Mouse (Mus musculus) neural tube, embryonic 14.5 days (tissue): ENCODE results near the gene Xirp1. TPM values are rescaled to one million over a fixed set of nuclear protein-coding genes. Genes with fewer than 3 reads are reported as not detected.

Experiments used
- ATAC-seq: fragments of 200-750 bp; cut with Nextera tagmentation; 2 replicates; pipeline ENCODE4 v1.8.0; 2017; ENCODE audit warnings: low read depth, mild to moderate bottlenecking, moderate TSS enrichment, moderate library complexity
- H3K27ac ChIP-seq: fragments of 300-500 bp; sonication (generic); 2 replicates; pipeline ENCODE4 v1.5.1; 2014; ENCODE audit warnings: low read depth, mild to moderate bottlenecking, control low read depth, low read length, moderate library complexity, mixed read lengths
- H3K27me3 ChIP-seq: fragments of 300-500 bp; sonication (generic); 2 replicates; pipeline ENCODE4 v1.6.1; 2014; ENCODE audit warnings: low read length; ENCODE audit not compliant: control insufficient read depth, insufficient read depth
- H3K36me3 ChIP-seq: fragments of 300-500 bp; sonication (generic); 2 replicates; pipeline ENCODE4 v1.6.1; 2014; ENCODE audit warnings: low read length, mixed read lengths; ENCODE audit not compliant: control insufficient read depth, insufficient read depth
- H3K4me1 ChIP-seq: fragments of 300-500 bp; sonication (generic); 2 replicates; pipeline ENCODE4 v1.6.1; 2014; ENCODE audit warnings: low read length; ENCODE audit not compliant: control insufficient read depth, insufficient read depth
- H3K4me2 ChIP-seq: fragments of 300-500 bp; sonication (generic); 2 replicates; pipeline ENCODE4 v1.6.1; 2014; ENCODE audit warnings: mild to moderate bottlenecking, low read depth, low read length, control low read depth
- H3K4me3 ChIP-seq: fragments of 300-500 bp; sonication (generic); 2 replicates; pipeline ENCODE4 v1.5.1; 2014; ENCODE audit warnings: low read depth, low read length, control low read depth, mixed read lengths
- H3K9ac ChIP-seq: fragments of 300-500 bp; sonication (generic); replicated peaks from 2 replicates; pipeline ENCODE4 v1.6.1; 2014; ENCODE audit warnings: low read depth, mild to moderate bottlenecking, control low read depth, low read length, mixed read lengths
- H3K9me3 ChIP-seq: fragments of 300-500 bp; sonication (generic); 2 replicates; pipeline ENCODE4 v1.6.1; 2016; ENCODE audit warnings: low read length; ENCODE audit not compliant: control insufficient read depth
- WGBS: fragments of 180-500 bp; shearing (Covaris S2); extraction: QIAGEN DNeasy Blood & Tissue Kit; methylation state at CpG from one replicate; pipeline ENCODE4 v1.1.7; 2014; 5-methylcytosine and 5-hydroxymethylcytosine counted together
- polyA plus RNA-seq: library from polyadenylated mRNA; unstranded; fragments of >200 nt; fragmentation: Nextera tagmentation; extraction: Ambion mirVana; gene quantifications from 2 replicates; pipeline ENCODE4 v1.2.1, GENCODE M21; 2014

Xirp1 gene
- 0.03 TPM in 1 of 2 replicates, not detected in the other for polyA plus RNA-seq

- H3K9ac ChIP-seq = no peak within 1 kb of the TSS
- 88% methylated on average over 18 of the region's 18 CpGs for WGBS
- ATAC-seq = no peak
- no peak within 1 kb of the TSS for H3K27ac ChIP-seq
- H3K4me3 ChIP-seq = no peak within 1 kb of the TSS
- no peaks in the 10 kb centered on the region for H3K9me3 ChIP-seq
- H3K4me2 ChIP-seq = no peak within 1 kb of the TSS
- no peaks in the 10 kb centered on the region for H3K4me1 ChIP-seq
- H3K36me3 ChIP-seq = no peaks in the 10 kb centered on the region
- no peaks in the 10 kb centered on the region for H3K27me3 ChIP-seq
These were observed at the start of gene Xirp1 for GRCm38 (mm10) chr9:120023086-120023811. TSS of gene Xirp1 (minus strand) at chr9:120023598.

- no peak overlapping the region for H3K27ac ChIP-seq
- no peak overlapping the region for H3K4me3 ChIP-seq
- H3K9ac ChIP-seq = no peak overlapping the region
- H3K27me3 ChIP-seq = no peaks in the 10 kb centered on the region
- H3K4me1 ChIP-seq = no peaks in the 10 kb centered on the region
- no peaks in the 10 kb centered on the region for H3K9me3 ChIP-seq
- H3K36me3 ChIP-seq = no peaks in the 10 kb centered on the region
- no peak for ATAC-seq
- no peak overlapping the region for H3K4me2 ChIP-seq
- 17% methylated on average over 3 of the region's 3 CpGs for WGBS
These were observed 49.8 kb upstream of the Xirp1 start for GRCm38 (mm10) chr9:120073169-120073568.

DNA sequence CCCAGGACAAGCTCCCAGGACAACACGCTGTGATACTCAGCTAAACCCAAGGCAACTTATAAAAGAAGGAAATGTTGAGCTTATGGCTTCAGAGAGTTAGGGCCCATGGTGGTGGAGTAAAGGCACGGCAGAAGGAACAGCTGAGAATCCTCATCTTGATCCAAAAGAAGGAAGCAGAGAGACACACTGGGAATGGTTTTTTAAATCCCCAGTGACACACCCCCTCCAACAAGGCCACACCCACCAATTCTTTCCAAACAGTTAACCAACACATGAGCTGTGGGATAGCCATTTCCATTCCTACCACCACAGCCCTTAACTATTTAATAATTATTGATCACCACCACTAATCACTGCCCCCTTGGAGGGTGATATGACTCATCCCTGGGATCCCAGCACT is 47.9 kb upstream of the Xirp1 start:
- no peaks in the 10 kb centered on the region for H3K36me3 ChIP-seq
- H3K27me3 ChIP-seq = no peaks in the 10 kb centered on the region
- 87% methylated on average over 2 of the region's 2 CpGs for WGBS
- ATAC-seq = no peak
- H3K4me3 ChIP-seq = no peak overlapping the region
- no peak overlapping the region for H3K27ac ChIP-seq
- no peak overlapping the region for H3K4me2 ChIP-seq
- no peak overlapping the region for H3K9ac ChIP-seq
- H3K4me1 ChIP-seq = no peaks in the 10 kb centered on the region
- no peaks in the 10 kb centered on the region for H3K9me3 ChIP-seq

DNA sequence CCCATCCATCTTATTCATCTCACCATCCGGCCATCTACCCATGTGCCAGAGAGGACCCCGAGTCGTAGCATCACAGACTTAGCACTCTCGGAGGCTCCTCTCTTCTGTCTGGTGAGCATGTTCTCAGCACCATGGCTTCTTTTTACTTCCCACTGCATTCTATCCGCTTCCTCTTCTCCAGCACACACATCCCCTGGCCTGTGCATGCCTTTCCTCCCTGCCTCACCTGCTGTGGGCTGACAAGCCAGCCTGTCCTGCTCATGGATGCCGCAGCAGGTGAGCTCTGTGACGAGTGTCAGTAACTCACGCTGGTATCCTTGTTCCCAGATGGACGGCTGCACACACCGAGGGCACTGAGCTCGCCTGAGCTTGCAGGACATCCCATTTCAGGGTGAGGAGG is 46.4 kb upstream of the Xirp1 start, which contains the start of gene Cx3cr1:
Gene Cx3cr1, minus strand, starts transcription at position 101 of the 400 bp plus-strand sequence.
- Histone ChIP-seq H3K27ac (no peak within 1 kb of the TSS), H3K9ac (no peak within 1 kb of the TSS), H3K4me3 (no peak within 1 kb of the TSS), H3K4me1 (no peaks in the 10 kb centered on the region), H3K9me3 (no peaks in the 10 kb centered on the region), H3K4me2 (no peak within 1 kb of the TSS), H3K36me3 (no peaks in the 10 kb centered on the region), H3K27me3 (no peaks in the 10 kb centered on the region)
- whole genome bisulfite sequencing = 86% methylated on average over 11 of the region's 11 CpGs
- no peak for ATAC-seq

- Histone ChIP-seq H3K4me2 (no peak overlapping the region), H3K4me1 (no peaks in the 10 kb centered on the region), H3K9me3 (no peaks in the 10 kb centered on the region), H3K36me3 (no peaks in the 10 kb centered on the region), H3K9ac (no peak overlapping the region), H3K4me3 (no peak overlapping the region), H3K27me3 (no peaks in the 10 kb centered on the region), H3K27ac (no peak overlapping the region)
- ATAC-seq = no peak
- WGBS = 72% methylated on average over 10 of the region's 10 CpGs
These were observed 44.6 kb upstream of the Xirp1 start for GRCm38 (mm10) chr9:120068047-120068446.

- 76% methylated on average over 2 of the region's 2 CpGs for WGBS
These were observed 44.2 kb upstream of the Xirp1 start for GRCm38 (mm10) chr9:120067609-120068008.

DNA sequence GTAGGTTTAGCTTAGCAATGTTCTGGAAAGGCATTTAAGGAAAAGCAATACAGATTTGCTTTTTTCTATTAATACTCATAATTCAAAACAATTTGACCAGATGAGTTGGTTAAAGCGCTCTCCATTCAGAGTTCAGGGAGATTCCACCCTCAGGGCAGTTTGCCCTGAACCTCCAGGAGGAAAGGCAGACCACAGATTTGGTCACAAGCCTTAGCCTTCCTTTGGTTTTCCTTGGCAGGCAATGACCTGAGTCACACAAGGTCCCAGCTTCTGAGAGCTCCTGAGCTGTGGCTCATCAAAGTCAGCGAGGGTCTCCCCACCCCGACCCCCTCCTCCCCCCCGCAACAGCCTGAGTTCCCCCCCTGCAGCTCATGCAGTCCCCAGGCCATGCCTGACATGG is 40.9 kb upstream of the Xirp1 start:
- Histone ChIP-seq H3K27me3 (no peaks in the 10 kb centered on the region), H3K9ac (no peak overlapping the region), H3K4me1 (no peaks in the 10 kb centered on the region), H3K36me3 (no peaks in the 10 kb centered on the region), H3K9me3 (no peaks in the 10 kb centered on the region), H3K4me3 (no peak overlapping the region), H3K4me2 (no peak overlapping the region), H3K27ac (no peak overlapping the region)
- 69% methylated on average over 4 of the region's 4 CpGs for WGBS
- ATAC-seq = no peak

More at GRCm38 (mm10) chr9:120067609-120068008, 44.2 kb upstream of the Xirp1 start:
- H3K9ac ChIP-seq = no peak overlapping the region
- H3K4me2 ChIP-seq = no peak overlapping the region
- no peak overlapping the region for H3K4me3 ChIP-seq
- H3K36me3 ChIP-seq = no peaks in the 10 kb centered on the region
- no peaks in the 10 kb centered on the region for H3K27me3 ChIP-seq
- H3K9me3 ChIP-seq = no peaks in the 10 kb centered on the region
- H3K4me1 ChIP-seq = no peaks in the 10 kb centered on the region
- no peak for ATAC-seq
- no peak overlapping the region for H3K27ac ChIP-seq

GRCm38 (mm10) chr9:120058730-120059129 is 35.3 kb upstream of the Xirp1 start:
- H3K27ac ChIP-seq = no peak overlapping the region
- no peak for ATAC-seq
- no peak overlapping the region for H3K4me3 ChIP-seq
- no peak overlapping the region for H3K9ac ChIP-seq
- H3K4me2 ChIP-seq = no peak overlapping the region
- H3K4me1 ChIP-seq = no peaks in the 10 kb centered on the region
- H3K36me3 ChIP-seq = no peaks in the 10 kb centered on the region
- H3K9me3 ChIP-seq = no peaks in the 10 kb centered on the region
- H3K27me3 ChIP-seq = no peaks in the 10 kb centered on the region
- 73% methylated on average over 3 of the region's 3 CpGs for WGBS

DNA sequence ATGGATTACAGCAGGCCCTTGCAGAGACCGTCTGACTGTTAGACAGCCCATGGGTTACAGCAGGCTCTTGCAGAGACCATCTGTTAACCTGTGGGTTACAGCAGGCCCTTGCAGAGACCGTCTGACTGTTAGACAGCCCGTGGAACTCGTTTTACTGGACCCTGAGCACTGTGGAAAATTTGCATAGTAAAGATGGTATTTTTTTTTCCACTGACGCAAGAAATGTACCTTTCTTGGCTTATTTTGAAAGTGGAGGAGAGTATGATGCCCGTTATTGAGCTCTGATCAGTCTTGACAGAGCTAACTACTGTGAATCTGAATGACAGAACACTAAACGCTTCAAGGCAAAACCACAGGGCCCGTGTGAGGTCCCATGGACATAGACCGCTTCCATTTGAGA is 32.8 kb upstream of the Xirp1 start:
- WGBS = 82% methylated on average over 9 of the region's 9 CpGs

More for the DNA sequence above, 32.8 kb upstream of the Xirp1 start:
- Histone ChIP-seq H3K27me3 (no peaks in the 10 kb centered on the region), H3K36me3 (no peaks in the 10 kb centered on the region), H3K27ac (no peak overlapping the region), H3K4me2 (no peak overlapping the region), H3K4me1 (no peaks in the 10 kb centered on the region), H3K9ac (no peak overlapping the region), H3K4me3 (no peak overlapping the region), H3K9me3 (no peaks in the 10 kb centered on the region)
- no peak for ATAC-seq
